Mouse (Mus musculus) ES-E14 (cell line): ENCODE measurements around the gene Tap2.
"Not testable (repeated sequence)": the region's sequence is repeated elsewhere in the genome, so short reads cannot be mapped to it uniquely, and the experiment has no call there.

Experiments
- CHD2 ChIP-seq: IDR thresholded peaks from 2 replicates; pipeline ENCODE4 v1.6.1; 2014; ENCODE audit warnings: mild to moderate bottlenecking, low read depth, low read length, inconsistent platforms
- MAFK ChIP-seq: IDR thresholded peaks from 2 replicates; pipeline ENCODE4 v1.6.1; 2014; ENCODE audit warnings: mild to moderate bottlenecking, low read depth, low read length, inconsistent platforms; ENCODE audit not compliant: insufficient read depth

DNA sequence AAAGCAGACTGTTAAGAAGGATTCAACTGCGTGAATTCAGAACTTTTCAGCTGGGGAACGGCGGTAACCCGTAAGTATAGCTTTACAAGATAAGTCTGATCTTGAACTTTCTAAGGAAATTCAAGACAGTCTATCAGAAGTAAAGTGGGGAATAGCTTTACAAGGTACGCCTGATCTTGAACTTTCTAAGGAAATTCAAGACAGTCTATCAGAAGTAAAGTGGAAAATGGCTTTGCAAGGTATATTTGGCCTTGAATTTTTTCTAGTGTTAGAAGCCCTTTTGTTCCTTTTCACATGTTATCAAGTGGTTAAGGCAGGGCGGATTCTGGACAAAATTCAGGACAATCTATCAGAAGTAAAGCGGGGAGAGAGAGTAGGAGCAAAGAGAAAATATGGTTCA is 16.5 kb downstream of the Tap2 start:
- not testable (repeated sequence) for TF ChIP-seq CHD2, MAFK
